In genomic region chr6:38736240-38736639, GRCm38 (mm10) we compare ENCODE assay signal across 7 mouse cellular contexts.
A peak's percentile ranks its signal among the peaks of the same experiment; 100 is the strongest.
DNase-seq lines count a peak whose midpoint lies in the region; ATAC-seq and TF ChIP-seq lines count a peak whose summit lies in the region.

No protein-coding gene starts in this region.

- H3K27me3 ChIP-seq in intestine, postnatal 0 days (replicated peaks; ENCODE audit: control insufficient read depth, insufficient read depth, low read length) = no peaks in the 10 kb centered on the region
- no peaks in the 10 kb centered on the region for H3K27me3 ChIP-seq in midbrain, embryonic 10.5 days (ENCODE audit: low read depth, poor library complexity, severe bottlenecking)

- TF ChIP-seq CTCF in intestine, postnatal 0 days (IDR thresholded peaks at IDR 0.05; ENCODE audit: low read depth) = peak; percentile 97

- ATAC-seq in intestine, postnatal 0 days = peak; percentile 47; the same call in 1 of the 2 replicates

- H3K27ac ChIP-seq in intestine, postnatal 0 days (ENCODE audit: low read depth, low read length) = no peak overlapping the region
- H3K27ac ChIP-seq in midbrain, embryonic 10.5 days (replicated peaks) = no peak overlapping the region

- intact Hi-C loops in left cerebral cortex, postnatal 25 days (cut with DNase I) = loop anchor here (1.0 to 10.0 kb wide), 3 partner anchors 139 to 331 kb away; partner anchors contain the start of genes Hipk2 and Tbxas1

- H3K36me3 ChIP-seq in intestine, postnatal 0 days (ENCODE audit: control insufficient read depth, insufficient read depth) = peaks cover 50% of the 10 kb centered on the region
- H3K36me3 ChIP-seq in midbrain, embryonic 10.5 days = peaks cover 97% of the 10 kb centered on the region

- no peak overlapping the region for H3K9ac ChIP-seq in intestine, postnatal 0 days (ENCODE audit: low read depth, low read length)

- WGBS in intestine, postnatal 0 days = 23% methylated on average over 4 of the region's 4 CpGs
- WGBS in midbrain, embryonic 10.5 days = 29% methylated on average over 4 of the region's 4 CpGs

- peak; percentile 67 for DNase-seq in adrenal gland, adult 8-10 months
- DNase-seq in embryo, embryonic 11.5 days (ENCODE audit: low read depth, low spot score) = peak; percentile 57
- DNase-seq in gastrocnemius, postnatal 4 days (ENCODE audit: low spot score in 2 of 2) = peak; percentile 53 to 79
- peak; percentile 73 to 84 for DNase-seq in left cerebral cortex, postnatal 25 days (ENCODE audit: low spot score in 2 of 2)
- DNase-seq in midbrain, embryonic 10.5 days (ENCODE audit: low spot score) = peak; percentile 67
- DNase-seq in skeletal muscle tissue, adult 2 months (ENCODE audit: low read depth, low spot score) = peak; percentile 65

- H3K4me2 ChIP-seq in intestine, postnatal 0 days (replicated peaks; ENCODE audit: low read depth) = no peak overlapping the region

- H3K4me3 ChIP-seq in intestine, postnatal 0 days (ENCODE audit: low read depth, low read length) = no peak overlapping the region
- no peak overlapping the region for H3K4me3 ChIP-seq in midbrain, embryonic 10.5 days

- no peaks in the 10 kb centered on the region for H3K9me3 ChIP-seq in intestine, postnatal 0 days (ENCODE audit: control insufficient read depth)
- H3K9me3 ChIP-seq in midbrain, embryonic 10.5 days (replicated peaks) = no peaks in the 10 kb centered on the region

- no peaks in the 10 kb centered on the region for H3K4me1 ChIP-seq in intestine, postnatal 0 days (replicated peaks; ENCODE audit: control insufficient read depth, insufficient read depth, low read length)
- peaks cover 5% of the 10 kb centered on the region; the same call in 1 of the 2 replicates for H3K4me1 ChIP-seq in midbrain, embryonic 10.5 days
